Mouse (Mus musculus) spleen, postnatal 36 days (tissue): ENCODE data around the gene Zc3h12a.

Experiments used
- DNase-seq, 2 experiments: peaks; one replicate each; pipeline ENCODE4 v3.0.0; 2022; ENCODE audit warnings: low spot score in 2 of 2, mixed read lengths in 1 of 2

The Zc3h12a gene

GRCm38 (mm10) chr4:125144627-125145026 lies 17.0 kb upstream of the Zc3h12a start:
- no peak for DNase-seq

DNA sequence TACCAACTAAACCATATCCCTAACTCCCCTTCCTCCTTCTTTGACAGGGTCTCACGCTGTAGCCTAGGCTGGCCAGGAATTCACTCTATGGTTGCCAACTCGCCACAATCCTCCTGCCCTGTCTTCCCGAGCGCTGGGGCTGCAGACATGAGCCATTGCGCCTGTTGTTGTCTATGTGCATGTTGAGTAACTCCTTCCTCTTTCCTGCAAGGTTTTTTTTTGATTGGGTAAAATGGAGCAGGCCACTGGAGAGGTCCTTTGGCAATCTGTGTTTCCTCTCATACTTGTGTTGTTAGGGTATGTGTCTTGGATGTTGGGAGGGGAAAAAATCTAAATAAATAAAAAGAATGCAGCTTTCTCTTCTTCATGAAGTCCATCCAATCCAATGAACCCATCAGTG lies 16.6 kb upstream of the Zc3h12a start:
- DNase-seq = no peak

GRCm38 (mm10) chr4:125138321-125138720 lies 10.7 kb upstream of the Zc3h12a start:
- DNase-seq = no peak

GRCm38 (mm10) chr4:125136303-125136888 lies 8.8 kb upstream of the Zc3h12a start:
- DNase-seq = no peak

GRCm38 (mm10) chr4:125135076-125135855 lies 7.6 kb upstream of the Zc3h12a start:
- DNase-seq = no peak

- DNase-seq = no peak
Observed at GRCm38 (mm10) chr4:125134631-125135030, 7.0 kb upstream of the Zc3h12a start.

GRCm38 (mm10) chr4:125134192-125134591 lies 6.6 kb upstream of the Zc3h12a start:
- DNase-seq = no peak

DNA sequence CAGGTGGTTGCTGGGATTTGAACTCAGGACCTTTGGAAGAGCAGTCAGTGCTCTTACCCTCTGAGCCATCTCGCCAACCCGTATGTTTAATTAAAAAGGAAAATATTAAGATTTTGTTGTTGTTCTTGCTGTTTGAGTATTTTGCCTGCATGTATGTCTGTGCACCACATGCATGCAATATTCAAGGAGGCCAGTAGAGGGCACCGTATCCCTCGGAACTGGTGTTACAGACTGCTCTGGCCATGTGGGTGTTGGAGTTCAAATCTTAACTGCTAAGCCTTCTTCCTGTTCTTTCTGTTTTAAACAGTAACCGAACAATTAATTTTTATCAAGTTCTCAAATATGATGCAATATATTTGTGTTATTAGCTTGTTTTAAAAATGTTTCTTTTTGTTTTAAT lies 4.8 kb upstream of the Zc3h12a start:
- DNase-seq = peak; percentile 58 to 69

GRCm38 (mm10) chr4:125131493-125131892 lies 3.9 kb upstream of the Zc3h12a start:
- no peak for DNase-seq

DNA sequence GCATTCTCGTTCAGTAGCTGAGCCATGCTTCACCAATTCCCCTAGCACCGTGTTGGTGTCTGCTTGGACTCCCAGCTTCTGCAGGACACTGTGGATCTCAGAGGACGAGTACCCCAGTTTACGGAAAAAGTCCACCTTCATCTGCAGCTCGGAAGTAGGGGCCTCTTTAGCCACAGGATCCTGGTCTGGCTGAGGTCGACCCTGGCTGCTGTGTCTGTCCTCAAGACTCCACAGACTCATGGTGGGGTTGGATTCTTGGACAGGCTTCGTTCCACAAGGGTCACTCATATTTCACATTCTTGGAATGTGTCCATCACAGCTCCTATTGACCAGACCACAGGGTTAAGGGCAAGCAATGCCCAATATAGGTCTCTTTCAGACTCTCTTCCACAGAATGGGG lies 879 bp downstream of the Zc3h12a start:
- DNase-seq = no peak

DNA sequence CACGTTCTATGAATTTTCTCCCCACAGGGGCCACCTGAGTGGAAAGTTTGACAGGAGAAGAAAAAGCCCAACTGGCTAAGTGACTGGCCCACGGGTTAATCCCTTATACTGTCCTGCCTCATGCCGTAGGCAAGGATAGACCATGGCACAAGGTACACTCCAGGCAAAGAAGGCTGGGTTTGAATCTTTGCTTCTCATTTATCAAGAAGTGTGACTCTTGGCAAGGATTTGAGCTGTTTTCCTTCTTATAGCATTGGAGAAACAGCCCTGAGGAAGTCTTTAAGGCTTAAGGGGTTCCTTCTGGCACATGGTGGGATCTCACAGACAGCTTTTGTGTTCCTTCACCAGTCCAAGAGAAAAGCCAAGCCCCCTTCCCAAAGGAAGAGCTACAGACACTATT lies 1.5 kb downstream of the Zc3h12a start:
- DNase-seq = no peak

DNA sequence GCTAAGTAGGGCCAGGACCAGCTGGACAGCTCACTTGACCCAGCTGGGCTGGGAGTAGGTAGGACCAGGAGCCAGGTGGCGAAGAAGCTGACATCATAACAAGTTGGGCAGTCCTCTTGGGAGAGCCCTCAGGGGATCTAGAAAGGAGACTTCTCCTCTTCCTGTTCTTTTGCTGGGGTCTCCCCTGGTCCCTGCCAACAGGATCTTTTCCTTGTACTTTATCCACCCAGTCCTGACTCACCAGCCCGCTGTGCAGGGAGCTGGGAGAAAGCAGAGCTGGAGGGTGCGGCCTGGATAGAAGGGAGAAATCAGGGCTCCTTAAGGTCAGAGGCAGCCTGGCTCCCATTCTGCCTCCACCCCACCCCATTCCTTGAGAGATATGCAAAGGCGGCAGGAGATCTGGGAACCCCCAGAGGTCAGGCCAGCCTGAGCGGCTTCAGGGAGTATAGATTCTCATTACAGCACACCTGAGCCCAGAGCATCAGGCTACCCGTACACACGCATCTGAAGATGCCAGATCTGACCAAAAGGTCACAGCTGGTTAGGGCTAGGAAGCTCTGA lies 2.2 kb downstream of the Zc3h12a start:
- DNase-seq = no peak

DNA sequence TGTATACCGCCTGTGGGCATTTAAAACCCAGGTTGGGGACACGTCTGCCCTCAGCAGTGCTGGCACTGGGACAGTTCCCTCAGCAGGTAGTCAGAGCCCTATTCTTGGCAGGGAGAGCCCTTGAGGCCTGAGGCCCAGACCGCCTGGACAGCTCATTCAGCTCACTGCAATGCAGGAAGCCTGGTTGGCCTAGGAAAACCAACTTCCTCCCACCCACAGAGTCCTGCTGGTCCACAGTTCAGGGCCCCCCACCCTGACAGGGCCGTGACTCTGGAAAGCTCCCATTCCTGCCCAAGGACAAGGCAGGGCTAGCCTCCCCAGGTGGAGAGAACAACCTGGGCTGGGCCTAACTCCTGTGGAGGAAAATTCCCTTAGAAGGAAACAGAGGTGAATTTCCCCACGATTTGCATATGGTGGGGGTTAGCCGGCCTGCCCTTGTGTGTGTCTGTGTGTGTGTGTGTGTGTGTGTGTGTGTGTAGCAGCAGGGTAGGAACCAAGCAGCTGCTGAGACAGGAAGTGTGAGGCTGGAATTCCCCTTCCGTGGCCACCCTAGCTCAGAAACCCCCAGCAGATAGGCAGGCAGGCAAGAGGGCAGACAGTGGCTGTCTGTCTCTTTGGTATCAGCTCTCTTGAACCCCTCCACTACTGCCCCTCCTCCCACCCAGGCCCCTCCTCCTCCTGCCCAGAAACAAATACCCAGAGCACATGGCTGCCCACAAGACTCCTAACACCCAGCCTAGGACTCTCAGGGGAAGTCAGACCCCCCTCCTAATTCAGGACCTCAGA lies 3.0 kb downstream of the Zc3h12a start:
- DNase-seq = peak; percentile 93 to 94

DNA sequence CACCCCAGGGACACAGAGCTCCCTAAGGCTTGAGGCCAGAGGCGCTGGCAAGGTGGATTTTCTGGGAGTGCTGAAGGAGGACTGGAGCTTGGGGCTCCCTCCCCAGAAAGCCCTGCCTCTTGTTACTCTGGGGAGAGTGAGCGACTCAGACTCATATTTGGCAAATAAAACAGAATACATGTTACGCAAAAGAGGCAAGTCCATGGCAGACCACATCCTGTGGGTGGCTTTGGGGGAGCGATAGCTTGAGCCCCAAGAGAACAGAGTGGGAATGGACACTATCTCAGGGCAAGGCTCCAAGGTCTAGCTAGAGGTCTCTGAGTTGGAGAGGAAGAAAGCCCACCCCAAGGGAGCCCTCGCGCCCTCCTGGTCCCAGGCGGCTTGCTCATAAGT lies 4.4 kb downstream of the Zc3h12a start:
- DNase-seq = peak; percentile 57 to 64

GRCm38 (mm10) chr4:125122431-125123278 lies 5.0 kb downstream of the Zc3h12a start:
- peak; percentile 77 for DNase-seq

- no peak for DNase-seq
Observed at GRCm38 (mm10) chr4:125119721-125120120, 7.9 kb downstream of the Zc3h12a start.

- no peak for DNase-seq
Observed at GRCm38 (mm10) chr4:125119070-125119469, 8.6 kb downstream of the Zc3h12a start.

GRCm38 (mm10) chr4:125117902-125118320 lies 9.7 kb downstream of the Zc3h12a start:
- peak; percentile 72 to 74 for DNase-seq

- no peak for DNase-seq
Observed at GRCm38 (mm10) chr4:125116929-125117328, 10.7 kb downstream of the Zc3h12a start.

- peak; percentile 78 to 82 for DNase-seq
Observed at GRCm38 (mm10) chr4:125116090-125116861, 11.4 kb downstream of the Zc3h12a start.

DNA sequence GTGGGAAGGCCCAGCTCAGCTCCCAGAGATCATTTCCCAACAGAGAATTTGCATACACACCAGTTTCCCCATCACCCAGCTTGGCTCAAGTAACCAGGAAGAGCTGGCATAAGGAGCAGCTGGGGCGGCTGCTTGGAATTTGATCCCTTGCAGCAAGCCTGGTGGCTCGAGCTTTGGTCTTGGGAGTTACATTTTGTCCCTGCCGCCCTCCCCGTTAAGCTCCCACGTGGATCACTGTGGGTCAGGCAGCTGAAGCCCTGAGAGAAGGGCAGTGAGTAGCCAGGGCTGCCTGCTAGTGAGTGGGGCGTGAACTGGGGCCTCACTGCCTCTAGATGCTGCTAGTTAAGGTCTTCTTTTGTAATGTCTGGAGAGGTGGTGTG lies 11.9 kb downstream of the Zc3h12a start:
- no peak for DNase-seq
